Mouse (Mus musculus): ENCODE measurements around the gene Top1.
A peak's percentile ranks its signal among the peaks of the same experiment; 100 is the strongest.

Top1 gene

GRCm38 (mm10) chr2:160723613-160724375 lies 78.1 kb downstream of the Top1 start:
- no peak for DNase-seq

- no peak for DNase-seq
Measured at GRCm38 (mm10) chr2:160724536-160724935, 78.8 kb downstream of the Top1 start.

GRCm38 (mm10) chr2:160725877-160726864 lies 80.5 kb downstream of the Top1 start:
- DNase-seq: no peak

- no peak for DNase-seq
Measured at GRCm38 (mm10) chr2:160728972-160729371, 83.3 kb downstream of the Top1 start.

GRCm38 (mm10) chr2:160729436-160729835 lies 83.7 kb downstream of the Top1 start:
- no peak for DNase-seq

GRCm38 (mm10) chr2:160729851-160730796 lies 84.4 kb downstream of the Top1 start:
- DNase-seq: peak; percentile 30 to 49

- no peak for DNase-seq
Measured at GRCm38 (mm10) chr2:160730797-160731116, 85.1 kb downstream of the Top1 start.

GRCm38 (mm10) chr2:160731117-160731838 lies 85.6 kb downstream of the Top1 start, which contains the start of gene Plcg1:
Plcg1 (plus strand) TSS chr2:160731300.
- DNase-seq: peak; percentile 91 to 94

GRCm38 (mm10) chr2:160731839-160732261 lies 86.2 kb downstream of the Top1 start:
- DNase-seq: peak in 1 of 2 experiments; percentile 56

GRCm38 (mm10) chr2:160732420-160732995 lies 86.8 kb downstream of the Top1 start:
- DNase-seq: no peak

- no peak for DNase-seq
Measured at GRCm38 (mm10) chr2:160733131-160733531, 87.4 kb downstream of the Top1 start.

GRCm38 (mm10) chr2:160734331-160734730 lies 88.6 kb downstream of the Top1 start:
- peak in 1 of 2 experiments; percentile 0 for DNase-seq

- peak in 1 of 2 experiments; percentile 1 for DNase-seq
Measured at GRCm38 (mm10) chr2:160735706-160736310, 90.1 kb downstream of the Top1 start.

- DNase-seq: peak in 1 of 2 experiments; percentile 0
Measured at GRCm38 (mm10) chr2:160736466-160736865, 90.8 kb downstream of the Top1 start.

- no peak for DNase-seq
Measured at GRCm38 (mm10) chr2:160738354-160738753, 92.7 kb downstream of the Top1 start.

GRCm38 (mm10) chr2:160739647-160740356 lies 94.1 kb downstream of the Top1 start:
- no peak for DNase-seq

GRCm38 (mm10) chr2:160740521-160741156 lies 95.0 kb downstream of the Top1 start:
- peak; percentile 25 to 27 for DNase-seq

- no peak for DNase-seq
Measured at GRCm38 (mm10) chr2:160741580-160741979, 95.9 kb downstream of the Top1 start.

GRCm38 (mm10) chr2:160742161-160742609 lies 96.5 kb downstream of the Top1 start:
- DNase-seq: no peak
